7 mouse cellular contexts compared by ENCODE assay signal in the genomic region with DNA sequence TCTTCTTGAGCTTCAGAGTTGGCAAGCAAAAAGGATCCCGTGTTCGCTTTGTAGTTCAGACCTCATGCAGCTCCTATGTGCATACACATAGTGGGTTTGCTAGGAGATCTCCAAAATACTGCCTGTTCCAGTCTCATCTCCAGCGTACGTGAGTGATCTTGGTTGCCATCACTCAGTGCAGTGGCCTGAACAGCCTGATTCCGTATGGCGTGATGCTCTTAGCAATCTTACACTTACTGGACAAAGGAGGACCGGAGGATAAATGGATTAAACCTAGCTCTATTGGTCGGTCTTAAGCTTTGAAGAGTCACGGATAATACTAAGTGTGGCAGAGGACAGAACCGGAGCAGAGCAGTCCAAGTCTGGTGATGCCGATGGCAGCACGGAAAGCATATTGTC. TPM values are rescaled to one million over a fixed set of nuclear protein-coding genes. Genes with fewer than 3 reads are reported as not detected.
DNase-seq lines count a peak whose midpoint lies in the region; ATAC-seq and TF ChIP-seq lines count a peak whose summit lies in the region.

No protein-coding gene starts in this region.

- H3K9ac ChIP-seq in limb, embryonic 13.5 days = peak overlapping the region; percentile 81

- peak overlapping the region; percentile 89 for H3K27ac ChIP-seq in spleen, adult 2 months (ENCODE audit: insufficient read depth, low read length)
- H3K27ac ChIP-seq in forebrain, embryonic 10.5 days = peak overlapping the region; percentile 93
- H3K27ac ChIP-seq in limb, embryonic 13.5 days = peak overlapping the region; percentile 84; the same call in 1 of the 2 replicates
- H3K27ac ChIP-seq in small intestine, adult 2 months (ENCODE audit: insufficient read depth, low read depth, low read length) = peak overlapping the region; percentile 89

- ATAC-seq in limb, embryonic 13.5 days (ENCODE audit: low FRiP score, low read depth) = no peak; the same call in 1 of the 2 replicates

- DNase-seq in spleen, adult 2 months (ENCODE audit: low read depth in 1 of 2, low spot score in 2 of 2) = no peak
- DNase-seq in spleen, postnatal 10 days (ENCODE audit: low spot score in 2 of 2) = no peak
- no peak for DNase-seq in forebrain, embryonic 10.5 days (ENCODE audit: extremely low spot score, low spot score)
- no peak for DNase-seq in frontal cortex, postnatal 25 days (ENCODE audit: low spot score in 2 of 2)
- DNase-seq in MN1 (ENCODE audit: low spot score) = no peak

- H3K4me1 ChIP-seq in spleen, adult 2 months (ENCODE audit: control insufficient read depth, insufficient read depth, insufficient read length) = no peaks in the 10 kb centered on the region; the same call in 1 of the 2 replicates
- H3K4me1 ChIP-seq in forebrain, embryonic 10.5 days = peaks cover 17% of the 10 kb centered on the region
- peaks cover 12% of the 10 kb centered on the region; the same call in 1 of the 2 replicates for H3K4me1 ChIP-seq in limb, embryonic 13.5 days
- H3K4me1 ChIP-seq in small intestine, adult 2 months (ENCODE audit: control insufficient read depth, insufficient read depth, insufficient read length, low read length) = peaks cover 5% of the 10 kb centered on the region

- 26% methylated on average over 12 of the region's 12 CpGs for WGBS in spleen, adult 2 months
- 15% methylated on average over 12 of the region's 12 CpGs for WGBS in forebrain, embryonic 10.5 days
- WGBS in limb, embryonic 13.5 days = 19% methylated on average over 12 of the region's 12 CpGs
- 12% methylated on average over 12 of the region's 12 CpGs for WGBS in small intestine, adult 2 months

- TF ChIP-seq CTCF in spleen, adult 2 months (IDR thresholded peaks at IDR 0.05; ENCODE audit: extremely low read depth, insufficient read depth, insufficient read length, insufficient replicate concordance) = no peak
- no peak for TF ChIP-seq CTCF in small intestine, adult 2 months (IDR thresholded peaks at IDR 0.05; ENCODE audit: extremely low read depth, insufficient read length, insufficient replicate concordance, low read depth, low read length)

- H3K9me3 ChIP-seq in forebrain, embryonic 10.5 days = no peaks in the 10 kb centered on the region
- H3K9me3 ChIP-seq in limb, embryonic 13.5 days = no peaks in the 10 kb centered on the region

- H3K36me3 ChIP-seq in spleen, adult 2 months (ENCODE audit: control insufficient read depth, insufficient read depth, low read length) = peaks cover 6% of the 10 kb centered on the region; the same call in 1 of the 2 replicates
- peaks cover 28% of the 10 kb centered on the region for H3K36me3 ChIP-seq in forebrain, embryonic 10.5 days (replicated peaks)
- H3K36me3 ChIP-seq in limb, embryonic 13.5 days = peaks cover 26% of the 10 kb centered on the region
- H3K36me3 ChIP-seq in small intestine, adult 2 months (ENCODE audit: control insufficient read depth, insufficient read depth, low read length) = peaks cover 15% of the 10 kb centered on the region; the same call in 1 of the 2 replicates

- H3K4me3 ChIP-seq in spleen, adult 2 months (ENCODE audit: extremely low read depth, insufficient read depth, insufficient read length) = peak overlapping the region; percentile 51; the same call in 1 of the 2 replicates
- H3K4me3 ChIP-seq in forebrain, embryonic 10.5 days = peak overlapping the region; percentile 77
- peak overlapping the region; percentile 68 for H3K4me3 ChIP-seq in limb, embryonic 13.5 days
- peak overlapping the region; percentile 71 for H3K4me3 ChIP-seq in small intestine, adult 2 months (ENCODE audit: low read depth, low read length)

- peak overlapping the region; percentile 91 for H3K4me2 ChIP-seq in limb, embryonic 13.5 days (replicated peaks)

- no peaks in the 10 kb centered on the region for H3K27me3 ChIP-seq in spleen, adult 2 months (ENCODE audit: control insufficient read depth, insufficient read depth, low read length)
- H3K27me3 ChIP-seq in forebrain, embryonic 10.5 days (ENCODE audit: poor library complexity, severe bottlenecking) = no peaks in the 10 kb centered on the region
- H3K27me3 ChIP-seq in limb, embryonic 13.5 days = no peaks in the 10 kb centered on the region
- H3K27me3 ChIP-seq in small intestine, adult 2 months (ENCODE audit: control insufficient read depth, insufficient read depth, low read length) = no peaks in the 10 kb centered on the region

- no peak for TF ChIP-seq POLR2A in spleen, adult 2 months (IDR thresholded peaks at IDR 0.05; ENCODE audit: low read depth, low read length)
- no peak for TF ChIP-seq POLR2A in small intestine, adult 2 months (IDR thresholded peaks at IDR 0.05; ENCODE audit: low read depth, low read length)

RNA-seq across cellular contexts. Expression of gene Cln5, which starts 0.6 kb away (rescaled TPM):
- 11.9 and 19.7 TPM in 2 replicates for polyA plus RNA-seq in spleen, adult 2 months (2012; rRNA removed)
- polyA plus RNA-seq in forebrain, embryonic 10.5 days (2016; fragmentation: Nextera tagmentation; extraction: Ambion mirVana) = 26.2 and 26.5 TPM in 2 replicates
- polyA plus RNA-seq in limb, embryonic 13.5 days (2015; fragmentation: Nextera tagmentation; extraction: Ambion mirVana) = 31.3 and 31.9 TPM in 2 replicates
- polyA plus RNA-seq in small intestine, adult 2 months (2012; rRNA removed) = 7.2 and 15.9 TPM in 2 replicates

RNA-seq across cellular contexts. Expression of gene Acod1, which starts 22.7 kb away (rescaled TPM):
- polyA plus RNA-seq in spleen, adult 2 months (2012; rRNA removed) = 0.15 and 0.22 TPM in 2 replicates
- polyA plus RNA-seq in forebrain, embryonic 10.5 days (2016; fragmentation: Nextera tagmentation; extraction: Ambion mirVana) = not detected in 2 replicates
- not detected in 2 replicates for polyA plus RNA-seq in limb, embryonic 13.5 days (2015; fragmentation: Nextera tagmentation; extraction: Ambion mirVana)
- polyA plus RNA-seq in small intestine, adult 2 months (2012; rRNA removed) = 0.22 and 0.74 TPM in 2 replicates

RNA-seq across cellular contexts. Expression of gene Fbxl3, which starts 29.9 kb away (rescaled TPM):
- polyA plus RNA-seq in spleen, adult 2 months (2012; rRNA removed) = 49.5 and 49.7 TPM in 2 replicates
- polyA plus RNA-seq in forebrain, embryonic 10.5 days (2016; fragmentation: Nextera tagmentation; extraction: Ambion mirVana) = 13.8 TPM in 2 replicates
- polyA plus RNA-seq in limb, embryonic 13.5 days (2015; fragmentation: Nextera tagmentation; extraction: Ambion mirVana) = 22.1 and 23.4 TPM in 2 replicates
- 28.2 and 79.8 TPM in 2 replicates for polyA plus RNA-seq in small intestine, adult 2 months (2012; rRNA removed)
